Mouse (Mus musculus): Measurements from ENCODE around the gene Drc7.

DNA sequence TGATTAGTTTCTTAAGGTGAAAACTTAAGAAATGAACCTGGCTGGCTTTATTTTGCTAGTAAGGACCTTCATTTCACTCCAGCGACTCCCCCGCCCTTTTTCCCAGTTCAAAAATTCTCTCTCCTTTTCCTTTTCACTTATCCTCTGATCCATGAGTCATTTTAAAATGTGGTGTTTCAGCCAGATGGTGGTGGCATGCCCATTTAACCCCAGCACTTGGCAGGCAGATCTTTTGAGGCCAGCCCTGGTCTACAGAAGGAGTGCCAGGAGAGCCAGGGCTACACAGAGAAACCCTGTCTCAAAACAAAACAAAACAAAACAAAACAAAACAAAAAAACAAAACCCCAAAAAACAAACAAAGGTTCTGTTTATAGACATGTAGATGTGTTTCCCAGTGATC, 9.6 kb downstream of the Drc7 start:
- TF ChIP-seq CTCF (IDR thresholded peaks at IDR 0.05) (no peak), EP300 (IDR thresholded peaks at IDR 0.05; ENCODE audit: insufficient read depth, low read depth, low read length) (no peak)

Data from heart, adult 2 months (tissue).